Mouse (Mus musculus) R1 (cell line): ENCODE results near the gene Cyp2w1.

ENCODE experiments used
- DNase-seq: peaks from one replicate; pipeline ENCODE4 v3.0.0-alpha.2; 2018; ENCODE audit warnings: low read depth, low spot score

The Cyp2w1 gene

GRCm38 (mm10) chr5:139364911-139365571, 12.6 kb downstream of the Cyp2w1 start:
- DNase-seq: no peak

GRCm38 (mm10) chr5:139365827-139366226, 13.4 kb downstream of the Cyp2w1 start:
- DNase-seq: no peak

GRCm38 (mm10) chr5:139366484-139366883, 14.1 kb downstream of the Cyp2w1 start:
- no peak for DNase-seq

- DNase-seq: no peak
Observed at GRCm38 (mm10) chr5:139367884-139368458, 15.6 kb downstream of the Cyp2w1 start.

- DNase-seq: no peak
Observed at GRCm38 (mm10) chr5:139368638-139369320, 16.4 kb downstream of the Cyp2w1 start.

- no peak for DNase-seq
Observed at GRCm38 (mm10) chr5:139370336-139370735, 17.9 kb downstream of the Cyp2w1 start.

GRCm38 (mm10) chr5:139371118-139371517, 18.7 kb downstream of the Cyp2w1 start:
- no peak for DNase-seq

GRCm38 (mm10) chr5:139371631-139372401, 19.4 kb downstream of the Cyp2w1 start:
- peak; percentile 93 for DNase-seq

GRCm38 (mm10) chr5:139373126-139373525, 20.7 kb downstream of the Cyp2w1 start:
- DNase-seq: no peak

- no peak for DNase-seq
Observed at GRCm38 (mm10) chr5:139373889-139374444, 21.6 kb downstream of the Cyp2w1 start.

- DNase-seq: peak; percentile 58
Observed at GRCm38 (mm10) chr5:139374841-139375240, 22.4 kb downstream of the Cyp2w1 start.

GRCm38 (mm10) chr5:139377468-139378270, 25.3 kb downstream of the Cyp2w1 start, which contains the start of gene Gpr146:
Gpr146 (plus strand) TSS chr5:139377697.
- DNase-seq: no peak

- DNase-seq: no peak
Observed at GRCm38 (mm10) chr5:139378271-139378556, 25.8 kb downstream of the Cyp2w1 start.

- DNase-seq: peak; percentile 36
Observed at GRCm38 (mm10) chr5:139378986-139379629, 26.7 kb downstream of the Cyp2w1 start.

- DNase-seq: no peak
Observed at GRCm38 (mm10) chr5:139379771-139380384, 27.5 kb downstream of the Cyp2w1 start.

- DNase-seq: peak; percentile 88
Observed at GRCm38 (mm10) chr5:139380385-139381248, 28.2 kb downstream of the Cyp2w1 start.

- DNase-seq: no peak
Observed at GRCm38 (mm10) chr5:139381586-139382513, 29.4 kb downstream of the Cyp2w1 start.

- no peak for DNase-seq
Observed at GRCm38 (mm10) chr5:139382760-139383159, 30.3 kb downstream of the Cyp2w1 start.
